Mouse (Mus musculus) layer of hippocampus, postnatal 25 days (tissue): ENCODE measurements around the gene Abtb2. TPM values are rescaled to one million over a fixed set of nuclear protein-coding genes. Genes with fewer than 3 reads are reported as not detected.
"Not testable (repeated sequence)": the region's sequence is repeated elsewhere in the genome, so short reads cannot be mapped to it uniquely, and the experiment has no call there.

Experiments
- DNase-seq, 2 experiments: peaks; one replicate each; pipeline ENCODE4 v3.0.0; 2022; ENCODE audit warnings: mixed read lengths in 2 of 2, low spot score in 1 of 2; ENCODE audit errors: extremely low spot score in 1 of 2
- total RNA-seq, 2 experiments: library from RNA; stranded (reverse); gene quantifications; 2 replicates each; pipeline ENCODE4 v1.2.3; 2021

Abtb2 gene
- 10 to 100 TPM; 11.9 to 13.2 TPM for total RNA-seq

DNA sequence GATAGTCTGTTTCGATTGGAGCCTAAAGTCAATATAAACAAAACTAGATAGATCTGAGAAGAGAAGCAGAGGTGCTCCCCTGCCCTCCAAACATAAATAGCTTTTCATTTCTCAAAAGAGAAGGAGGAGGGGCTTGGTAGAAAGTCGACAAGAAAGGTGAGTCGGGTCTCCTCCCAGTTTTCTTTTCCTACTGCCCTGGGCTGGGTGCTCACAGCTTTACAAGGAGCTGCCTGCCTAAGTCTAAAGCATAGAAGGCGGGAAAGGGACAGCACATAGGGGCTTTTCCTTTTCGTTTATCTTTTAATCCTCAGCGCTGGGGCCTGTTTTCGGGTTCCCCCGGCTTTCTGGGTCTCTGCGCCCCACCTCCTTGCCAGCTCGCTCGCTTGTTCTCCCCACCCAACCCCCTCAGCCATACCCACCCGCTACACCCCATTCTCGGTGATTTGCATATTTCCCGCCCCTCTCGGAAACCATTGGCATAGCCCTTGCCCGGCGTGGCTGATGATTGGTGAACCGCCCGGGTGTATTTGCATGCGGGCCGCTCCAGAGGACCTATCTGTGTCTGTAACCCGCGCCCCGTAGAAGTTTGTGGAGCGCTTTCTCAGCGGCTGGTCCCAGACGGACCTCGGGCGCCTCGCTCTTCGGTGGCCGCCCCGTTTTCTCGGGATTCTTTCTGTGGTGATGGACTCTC is at the start of gene Abtb2:
Gene Abtb2 (plus strand): TSS at position 579 of the 691 bp plus-strand sequence.
- peak; percentile 74 to 75 for DNase-seq

DNA sequence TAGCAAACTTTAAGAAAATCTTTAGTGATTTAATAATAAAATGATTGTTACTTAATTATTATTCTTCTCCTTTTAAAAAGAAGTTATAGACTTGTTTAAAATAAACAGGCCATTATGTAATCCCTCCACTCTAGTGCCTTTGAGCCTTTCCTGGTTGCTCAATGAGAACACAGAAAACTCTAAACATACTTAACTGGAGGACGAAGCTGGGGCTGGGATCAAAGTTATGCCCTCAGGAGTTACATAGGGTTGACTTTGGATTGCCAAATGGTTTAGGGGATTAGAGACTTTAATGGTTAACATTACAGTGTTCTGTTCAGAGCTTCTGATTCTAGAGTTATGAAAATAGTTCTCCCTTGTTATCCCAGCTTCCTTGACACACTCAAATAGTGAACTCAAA is 49.6 kb upstream of the Abtb2 start:
- no peak for DNase-seq

DNA sequence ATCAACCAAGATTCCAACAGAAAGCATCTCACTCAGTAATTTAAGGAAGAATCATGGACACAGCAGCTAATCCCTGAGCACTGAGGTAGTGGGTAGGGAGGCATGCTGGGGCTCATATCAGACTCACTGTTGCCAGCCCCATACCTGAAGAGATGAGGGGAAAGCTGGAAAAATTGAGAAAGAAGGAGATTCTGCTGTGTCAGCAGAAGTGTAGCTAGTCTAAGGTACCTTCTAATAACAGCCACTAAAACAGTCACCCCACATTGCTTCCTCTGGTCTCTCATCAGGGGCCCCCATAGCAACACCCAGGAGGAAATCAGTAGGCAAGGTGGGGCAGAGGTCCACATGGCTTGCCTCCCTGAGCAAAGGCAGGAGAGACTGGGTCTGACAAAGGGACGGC is 40.5 kb upstream of the Abtb2 start:
- DNase-seq = no peak

DNA sequence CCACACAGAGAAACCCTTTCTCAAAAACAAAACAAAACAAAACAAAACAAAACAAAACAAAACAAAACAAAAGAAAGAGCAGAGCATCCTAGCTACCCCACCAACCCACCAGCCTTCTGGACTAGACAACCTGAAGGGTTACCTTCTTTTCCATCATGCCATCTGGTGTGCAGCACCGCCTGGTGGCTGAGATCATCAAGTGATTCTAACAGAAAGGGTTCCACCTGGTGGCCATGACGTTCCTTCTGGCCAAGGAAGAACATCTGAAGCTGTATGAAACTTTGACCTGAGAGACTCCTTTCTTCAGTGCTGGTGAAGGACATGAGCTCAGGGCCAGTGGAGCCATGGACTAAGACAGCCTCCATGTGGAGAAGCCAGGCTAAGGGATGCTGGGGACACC is 19.0 kb upstream of the Abtb2 start:
- DNase-seq = peak; percentile 31 to 68

DNA sequence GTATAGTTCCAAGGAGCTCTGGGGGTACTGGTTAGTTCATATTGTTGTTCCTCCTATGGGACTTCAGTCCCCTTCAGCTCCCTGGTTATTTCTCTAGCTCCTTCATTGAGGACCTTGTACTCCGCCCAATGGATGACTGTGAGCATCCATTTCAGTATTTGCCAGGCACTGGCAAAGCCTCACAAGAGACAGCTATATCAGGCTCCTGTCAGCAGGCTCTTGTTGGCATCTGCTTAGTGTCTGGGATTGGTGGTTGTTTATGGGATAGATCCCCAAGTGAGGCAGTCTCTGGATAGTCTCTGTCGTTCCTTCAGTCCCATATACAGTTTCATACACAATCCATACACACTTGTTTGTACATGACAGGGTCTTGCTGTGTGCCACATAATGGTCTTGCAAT is 15.8 kb upstream of the Abtb2 start:
- DNase-seq = not testable (repeated sequence)

DNA sequence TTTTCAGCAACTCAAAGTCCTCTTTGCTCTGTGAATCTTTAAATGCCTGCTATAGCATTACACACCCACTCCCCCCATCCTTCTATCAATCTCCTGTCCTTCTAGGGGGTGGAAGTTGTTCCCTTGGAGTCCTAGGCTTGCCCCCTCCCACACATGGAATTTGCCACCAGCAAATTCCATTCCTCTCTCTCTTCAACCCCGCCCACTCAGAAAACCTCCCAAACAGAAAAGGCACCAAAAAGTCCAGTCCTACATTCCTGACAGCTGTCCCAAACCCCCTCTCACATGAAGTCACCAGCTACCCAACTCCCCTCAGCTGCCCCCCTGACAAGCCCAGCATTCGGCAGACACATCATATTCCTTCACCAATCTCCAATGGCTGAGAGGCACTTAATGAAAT is 12.1 kb upstream of the Abtb2 start:
- DNase-seq = no peak

DNA sequence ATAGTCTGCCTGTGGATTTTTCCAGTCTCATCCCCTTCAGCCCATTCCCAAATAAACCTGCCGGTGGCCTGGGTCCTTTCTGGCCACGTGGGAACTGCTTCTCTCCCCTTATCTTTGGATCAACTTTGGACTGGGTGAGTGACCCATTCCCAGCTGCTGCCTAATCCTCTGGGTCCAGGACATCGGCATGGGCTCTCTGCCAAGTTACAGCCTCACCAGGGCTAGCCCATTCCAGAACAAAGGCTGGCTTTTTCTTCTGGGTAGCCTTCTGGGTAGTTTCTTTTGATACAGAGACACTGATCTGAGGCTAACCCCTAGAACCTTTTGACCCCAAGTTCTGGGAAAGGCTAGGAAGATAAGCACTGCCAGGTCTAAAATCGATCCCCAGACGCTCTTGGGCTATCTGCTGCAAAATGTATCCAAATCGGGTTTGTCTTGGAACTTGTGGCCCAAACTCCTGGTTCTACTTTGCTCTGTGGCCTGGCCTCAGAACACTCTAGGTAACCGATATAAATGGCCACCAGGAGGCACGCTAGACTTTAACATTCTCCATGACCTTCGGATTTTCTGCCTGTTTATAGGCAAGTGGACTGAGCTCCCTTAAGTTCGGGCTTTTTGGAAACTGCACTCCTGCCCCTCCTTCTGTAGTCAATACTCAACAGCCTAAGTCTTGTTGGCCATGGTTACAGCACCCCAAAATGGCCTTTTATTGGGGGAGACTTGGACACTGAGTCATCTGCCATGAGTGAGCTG is 9.8 kb upstream of the Abtb2 start:
- DNase-seq = no peak

DNA sequence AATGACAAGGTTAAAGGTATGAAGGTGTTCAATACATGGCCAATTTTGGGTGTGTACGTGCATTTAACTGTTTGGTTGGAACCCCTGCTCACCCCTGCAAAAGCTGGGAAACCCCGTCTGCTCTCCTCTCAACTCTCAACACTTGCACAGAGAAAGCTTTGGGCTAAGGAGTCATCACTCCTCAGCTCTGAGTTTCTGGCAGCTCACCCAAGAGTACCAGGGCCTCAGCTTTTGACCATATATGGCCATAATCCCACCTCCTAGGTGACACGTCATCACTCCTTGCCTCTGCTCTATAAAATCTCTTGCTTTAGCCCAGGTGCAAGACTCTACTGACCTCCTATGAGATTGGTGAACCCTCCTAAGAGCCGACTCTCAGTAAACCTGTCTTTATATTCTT is 5.2 kb upstream of the Abtb2 start:
- no peak for DNase-seq

DNA sequence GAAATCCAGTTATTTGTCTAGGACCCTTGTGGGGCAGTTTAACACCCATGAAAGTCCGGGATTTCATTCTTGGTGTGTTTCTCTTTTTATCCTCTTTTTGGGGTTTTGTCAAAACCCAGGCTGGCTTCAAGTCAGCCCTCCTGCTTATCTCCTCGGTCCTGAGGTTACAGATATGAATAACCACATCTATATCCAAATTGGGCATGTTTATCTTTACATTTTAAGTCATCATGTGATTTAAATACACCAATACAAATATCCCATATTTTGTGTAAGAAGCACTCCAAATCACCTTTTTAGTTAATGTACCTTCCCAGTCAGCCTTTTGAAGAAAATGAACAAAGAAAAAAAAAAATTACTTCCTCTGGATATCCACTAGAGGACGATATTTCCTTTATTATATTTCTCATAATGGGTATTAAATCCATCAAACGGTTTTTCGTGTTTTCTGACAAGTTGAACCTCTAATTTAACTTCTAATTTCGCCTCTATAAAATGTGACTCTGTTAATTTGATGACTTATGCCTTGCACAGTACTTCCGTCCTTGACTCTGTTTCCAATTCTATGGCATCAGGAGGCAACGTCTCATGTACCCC is 1.6 kb upstream of the Abtb2 start:
- no peak for DNase-seq

DNA sequence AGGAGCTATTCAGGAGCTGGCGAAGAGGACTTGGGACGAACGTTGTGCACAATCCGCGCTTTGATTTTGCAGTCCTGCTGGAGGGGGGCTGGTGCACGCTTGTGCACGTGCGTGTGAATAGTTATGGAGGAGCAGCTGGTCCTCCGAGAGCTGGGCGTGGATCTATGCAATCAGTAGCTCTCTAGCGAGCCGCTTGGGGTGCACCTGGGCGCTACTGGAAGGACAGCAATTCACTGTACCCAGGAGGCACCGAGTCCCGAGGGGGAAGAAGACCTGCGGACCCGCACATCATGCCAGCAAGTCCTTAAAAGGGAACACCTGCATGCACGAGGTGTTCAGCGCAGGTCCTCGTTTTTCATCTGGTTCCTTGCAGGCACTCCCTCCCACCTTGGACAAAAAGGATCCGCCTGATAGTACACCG is 929 bp upstream of the Abtb2 start:
- peak in 1 of 2 experiments; percentile 21 for DNase-seq

DNA sequence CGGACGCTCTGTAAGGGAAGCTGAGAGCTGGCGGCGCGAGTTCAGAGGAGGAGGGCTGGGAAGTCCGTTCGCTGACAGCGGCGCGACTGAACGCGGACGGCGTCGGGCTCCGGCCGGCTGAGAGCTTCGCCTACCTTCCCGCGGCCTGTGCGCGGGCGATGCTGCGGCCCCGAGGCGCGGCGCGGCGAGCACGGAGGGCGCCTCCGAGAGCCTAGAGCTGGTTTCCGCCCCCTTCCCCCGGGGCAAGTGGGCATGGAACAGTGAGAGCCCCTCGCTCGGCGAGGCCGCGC is 258 bp downstream of the Abtb2 start:
- DNase-seq = no peak

DNA sequence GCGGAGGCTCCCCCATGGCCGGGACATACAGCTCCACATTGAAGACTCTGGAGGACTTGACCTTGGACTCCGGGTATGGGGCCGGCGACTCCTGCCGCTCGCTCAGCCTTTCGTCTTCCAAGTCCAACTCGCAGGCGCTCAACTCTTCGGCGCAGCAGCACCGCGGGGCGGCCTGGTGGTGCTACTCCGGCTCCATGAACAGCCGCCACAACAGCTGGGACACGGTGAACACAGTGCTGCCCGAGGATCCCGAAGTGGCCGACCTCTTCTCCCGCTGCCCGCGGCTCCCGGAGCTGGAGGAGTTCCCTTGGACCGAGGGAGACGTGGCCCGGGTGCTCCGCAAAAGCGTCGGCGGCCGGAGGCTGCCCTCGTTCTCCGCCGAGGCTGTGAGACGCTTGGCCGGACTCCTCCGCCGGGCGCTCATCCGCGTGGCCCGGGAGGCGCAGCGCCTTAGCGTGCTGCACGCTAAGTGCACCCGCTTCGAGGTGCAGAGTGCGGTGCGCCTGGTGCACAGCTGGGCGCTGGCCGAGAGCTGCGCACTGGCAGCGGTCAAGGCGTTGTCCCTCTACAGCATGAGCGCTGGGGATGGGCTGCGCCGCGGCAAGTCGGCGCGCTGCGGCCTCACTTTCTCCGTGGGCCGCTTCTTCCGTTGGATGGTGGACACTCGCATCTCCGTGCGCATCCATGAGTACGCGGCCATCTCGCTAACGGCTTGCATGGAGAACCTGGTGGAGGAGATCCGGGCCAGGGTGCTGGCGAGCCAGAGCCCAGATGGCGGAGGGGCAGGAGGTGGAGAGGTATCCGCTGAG is 807 bp downstream of the Abtb2 start:
- DNase-seq = peak; percentile 17 to 31

DNA sequence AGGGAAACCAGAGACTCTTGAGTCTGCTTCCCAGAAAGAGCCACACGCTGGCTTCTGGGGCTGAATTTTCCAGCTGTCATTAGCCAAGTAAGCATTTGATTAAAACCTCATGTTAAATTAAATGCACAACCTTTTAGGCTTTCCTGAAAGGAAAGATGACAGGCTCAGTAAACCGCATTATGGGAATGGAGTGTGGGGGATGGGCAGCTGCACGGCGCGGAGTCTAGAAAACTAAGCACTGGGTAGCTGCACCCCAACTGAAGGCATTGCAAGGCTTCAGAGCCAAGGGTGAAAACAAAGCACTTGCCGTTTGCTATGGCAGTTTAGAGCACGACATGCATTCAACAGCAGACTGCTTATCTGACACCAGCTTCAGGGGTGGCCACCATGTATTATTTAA is 2.1 kb downstream of the Abtb2 start:
- no peak for DNase-seq

DNA sequence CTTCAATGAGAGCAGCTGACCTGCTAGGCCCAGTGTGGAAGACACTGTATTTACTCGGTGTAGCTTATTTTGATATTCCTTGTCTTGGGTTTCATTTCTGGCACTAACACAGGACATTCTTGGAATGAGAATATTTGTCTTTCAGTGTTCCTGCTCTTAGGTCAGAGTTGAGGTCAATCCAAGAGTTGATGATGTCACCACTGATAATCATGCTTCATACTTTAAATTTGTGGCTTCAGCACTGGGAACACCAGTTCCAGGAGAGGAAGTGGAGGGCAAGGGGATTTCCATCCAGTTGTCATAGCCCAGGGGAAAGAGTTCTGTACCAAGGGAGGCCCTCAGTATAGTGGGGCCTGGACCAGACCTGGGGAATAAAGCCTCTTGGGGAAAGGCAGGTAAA is 3.6 kb downstream of the Abtb2 start:
- DNase-seq = no peak

DNA sequence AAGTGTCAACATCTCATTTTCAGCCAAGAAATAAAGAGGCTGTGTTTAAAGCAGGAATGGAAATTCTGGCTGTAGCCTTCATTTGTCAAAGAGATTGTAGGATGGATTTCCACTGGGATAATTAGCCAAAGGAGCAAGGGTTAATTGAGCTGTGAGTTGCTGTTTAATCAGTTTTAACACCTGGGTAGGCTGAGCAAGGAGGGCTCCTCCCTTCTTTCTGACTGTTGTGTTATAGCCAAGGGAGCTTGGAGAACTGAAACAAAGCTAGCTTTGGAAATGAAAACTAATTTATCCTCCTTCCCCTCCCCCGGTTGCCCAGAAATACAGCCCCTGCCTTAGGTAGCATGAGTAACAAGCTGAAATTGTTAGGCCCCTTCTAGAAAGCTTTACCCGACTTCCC is 6.2 kb downstream of the Abtb2 start:
- no peak for DNase-seq

DNA sequence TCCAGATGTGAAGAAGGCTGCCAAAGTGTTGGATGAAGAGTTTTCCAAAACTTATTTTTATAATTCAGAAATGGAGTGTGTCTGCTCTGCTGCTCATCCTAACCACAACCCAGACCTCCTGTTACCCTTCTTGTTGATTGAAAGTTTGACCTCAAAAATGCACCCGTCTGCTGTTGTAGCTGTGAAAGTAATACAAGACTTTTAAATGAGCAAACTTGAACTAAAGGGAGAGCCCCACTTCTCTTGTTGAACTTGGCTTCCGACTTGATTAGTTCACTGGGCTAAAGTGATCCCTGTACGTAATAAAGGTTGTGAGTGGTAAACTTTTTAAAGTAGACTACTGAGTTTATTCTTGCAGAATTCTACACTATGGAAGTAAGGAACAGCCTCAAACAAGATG is 10.3 kb downstream of the Abtb2 start:
- DNase-seq = no peak

DNA sequence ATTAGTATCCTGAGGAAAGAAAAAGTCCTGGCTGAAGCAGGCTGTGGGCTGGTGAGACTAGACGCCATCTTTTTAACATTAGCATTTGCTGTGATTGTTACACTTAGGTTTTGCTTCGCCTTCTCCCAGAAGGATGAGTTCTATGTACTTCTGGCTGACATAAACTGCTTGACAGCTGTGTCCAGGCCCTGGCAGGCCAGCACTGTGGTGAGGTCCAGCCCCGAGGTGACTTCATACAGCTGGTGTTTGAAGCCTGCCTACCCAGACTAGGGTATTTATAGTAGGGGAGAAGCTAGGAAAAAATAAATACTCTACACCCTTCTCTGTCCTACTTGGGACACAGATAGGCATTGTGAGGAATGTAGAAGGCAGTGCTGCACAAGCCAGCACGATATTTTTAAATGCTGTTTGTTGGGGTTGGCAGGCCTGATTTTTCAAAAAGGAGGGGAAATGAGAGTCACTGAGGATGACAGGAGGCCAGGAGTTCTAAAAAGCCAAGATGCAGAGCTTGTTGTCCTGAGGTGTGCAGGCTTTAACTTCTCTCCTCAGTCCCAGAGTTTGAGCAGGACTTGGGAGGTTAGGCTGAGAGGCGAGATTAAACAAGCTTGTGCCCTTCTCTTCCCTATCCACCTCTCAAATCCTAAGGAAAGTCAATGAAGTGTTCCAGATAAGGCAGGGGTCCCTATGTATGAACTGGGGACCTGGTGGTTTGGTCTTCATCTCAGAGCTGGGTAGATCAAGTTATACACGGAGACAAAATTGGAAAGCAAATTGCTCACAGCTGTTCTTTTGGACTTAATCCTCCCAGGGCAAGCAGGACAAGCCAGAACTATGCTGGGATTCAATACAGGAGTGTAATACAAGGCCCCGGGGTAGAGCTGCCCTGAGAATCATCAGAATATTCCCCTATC is 11.9 kb downstream of the Abtb2 start:
- no peak for DNase-seq

DNA sequence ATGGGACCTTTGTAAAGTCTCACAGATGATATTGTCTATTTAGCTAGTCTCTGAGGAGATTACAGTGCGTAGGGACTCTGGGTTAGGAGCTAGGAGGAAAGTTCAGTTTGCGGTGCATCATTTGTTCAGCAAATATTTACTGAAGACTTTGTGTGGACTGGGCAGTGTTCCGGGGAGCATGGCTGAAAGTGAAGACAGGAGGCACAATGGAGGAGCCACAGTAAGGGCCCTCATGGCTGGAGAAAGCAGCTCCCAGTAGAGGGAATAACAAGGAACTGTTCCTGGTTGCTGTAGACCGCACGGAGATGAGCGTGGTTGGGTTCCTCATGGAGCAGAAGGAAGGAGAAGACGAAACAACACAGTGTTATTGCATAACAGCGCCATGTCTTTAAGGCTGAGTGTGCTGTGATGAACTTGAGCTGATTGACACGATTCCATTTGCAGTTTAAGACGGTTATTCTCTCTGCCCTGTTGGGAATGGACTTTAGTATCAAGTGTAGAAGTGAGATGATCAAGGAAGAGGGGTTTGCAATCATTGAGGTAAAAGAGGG is 12.6 kb downstream of the Abtb2 start:
- no peak for DNase-seq

DNA sequence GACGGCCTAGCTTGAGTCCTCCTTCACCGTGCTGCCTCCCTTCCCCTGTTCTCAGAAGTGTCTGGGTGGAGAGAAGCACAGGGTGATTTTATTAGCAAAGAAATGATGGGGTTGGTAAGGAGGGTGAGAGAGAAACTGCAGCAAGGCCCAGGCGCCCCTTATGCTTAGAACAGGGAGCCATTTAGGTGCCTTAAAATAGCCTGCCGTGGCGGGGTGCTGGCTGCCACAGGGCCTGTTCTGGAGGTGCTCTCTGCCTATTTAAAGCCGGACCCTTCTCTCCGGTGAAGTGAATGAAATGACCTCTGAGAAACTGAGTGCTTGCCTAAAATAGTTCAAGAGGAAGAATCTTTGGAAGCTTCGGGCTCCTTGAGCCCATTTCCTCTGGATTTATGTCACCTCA is 14.6 kb downstream of the Abtb2 start:
- DNase-seq = no peak

DNA sequence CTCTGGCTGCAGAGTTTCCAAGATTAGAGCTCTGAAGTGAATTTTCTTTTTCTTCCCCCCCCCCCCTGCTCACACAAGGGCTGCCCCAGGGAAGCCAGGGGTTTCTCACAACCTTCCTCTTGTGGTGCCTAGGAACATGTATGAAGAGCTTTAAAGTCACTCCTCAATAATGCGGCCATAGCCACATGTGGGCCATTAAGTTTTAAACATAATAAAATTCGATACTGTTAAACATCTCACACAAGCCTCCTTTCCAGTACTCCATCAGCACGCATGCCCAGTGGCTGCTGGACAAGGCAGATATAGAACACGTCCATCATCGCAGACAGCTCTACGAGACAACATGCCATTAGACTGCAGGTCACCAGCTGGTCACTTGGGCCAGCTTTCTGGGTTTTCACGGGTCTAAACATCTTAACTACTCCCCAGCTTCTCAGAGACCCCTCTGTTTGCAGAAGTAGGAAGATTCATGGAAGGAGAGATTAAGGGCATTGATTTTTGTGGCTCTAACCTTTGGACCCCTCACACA is 15.3 kb downstream of the Abtb2 start:
- DNase-seq = no peak
